Mouse (Mus musculus): ENCODE measurements around the gene Rgs12.
A peak's percentile ranks its signal among the peaks of the same experiment; 100 is the strongest.

Rgs12 gene

GRCm38 (mm10) chr5:34948861-34949760 lies at the start of gene Rgs12:
Rgs12 (plus strand) TSS chr5:34949445.
- DNase-seq (ENCODE audit: low spot score in 2 of 2), result peak; percentile 88 to 90

DNA sequence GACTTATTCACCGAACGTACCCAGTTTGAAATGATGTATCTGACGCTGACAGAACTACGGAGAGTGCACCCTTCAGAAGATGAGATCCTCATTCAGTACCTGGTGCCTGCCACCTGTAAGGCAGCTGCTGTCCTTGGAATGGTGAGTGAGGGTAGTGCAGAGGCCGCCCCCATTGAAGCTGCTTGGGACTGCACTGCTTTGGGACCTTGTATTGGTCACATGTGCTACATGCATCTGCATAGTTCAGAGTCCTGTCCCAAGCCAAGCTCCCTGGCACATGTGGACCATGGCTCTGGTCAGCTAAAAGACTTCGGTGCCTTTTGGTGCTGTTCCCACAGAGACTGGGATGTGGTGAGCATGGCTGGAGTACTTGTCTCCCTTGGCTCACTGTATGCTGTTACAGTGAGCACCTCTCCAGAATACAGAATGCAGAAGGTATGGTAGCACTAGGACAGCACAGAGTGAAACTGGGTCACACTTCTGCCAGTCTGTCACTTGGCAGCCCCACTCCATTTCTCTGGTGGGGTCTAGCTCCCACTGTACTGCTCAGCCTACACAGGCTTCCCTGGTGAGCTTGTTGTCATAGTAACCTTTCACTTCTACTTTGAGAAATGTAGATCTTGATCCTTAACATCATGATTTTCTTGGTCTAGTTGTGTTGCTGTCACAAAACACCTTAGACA lies 49.3 kb upstream of the Rgs12 start:
- DNase-seq (ENCODE audit: low spot score in 2 of 2), result no peak

- no peak for DNase-seq (ENCODE audit: low spot score in 2 of 2)
Observed at GRCm38 (mm10) chr5:34902371-34902770, 46.9 kb upstream of the Rgs12 start.

DNA sequence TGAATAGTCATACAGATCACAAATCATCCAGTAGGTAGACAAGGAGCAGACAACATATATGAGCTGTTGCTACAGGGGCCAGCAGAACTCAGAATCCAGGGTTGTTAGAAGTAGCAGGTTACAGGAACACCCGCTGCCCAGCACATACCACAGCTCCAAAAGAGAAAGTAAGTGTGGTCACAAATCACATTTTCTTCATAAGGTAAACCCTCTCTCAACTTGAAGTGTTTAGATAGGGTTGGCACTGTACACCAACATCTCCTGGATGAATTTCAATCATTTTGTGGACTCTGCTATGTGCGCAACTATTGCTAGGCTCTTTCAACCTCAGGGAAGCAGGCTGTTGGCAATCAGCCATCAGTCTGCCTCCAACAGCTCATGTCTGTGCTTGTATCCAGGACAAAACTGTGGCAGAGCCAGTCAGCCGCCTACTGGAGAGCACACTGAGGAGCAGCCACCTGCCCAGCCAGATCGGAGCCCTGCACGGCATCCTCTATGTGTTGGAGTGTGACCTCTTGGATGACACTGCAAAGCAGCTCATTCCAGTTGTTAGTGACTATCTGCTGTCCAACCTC lies 46.3 kb upstream of the Rgs12 start:
- no peak for DNase-seq (ENCODE audit: low spot score in 2 of 2)

DNA sequence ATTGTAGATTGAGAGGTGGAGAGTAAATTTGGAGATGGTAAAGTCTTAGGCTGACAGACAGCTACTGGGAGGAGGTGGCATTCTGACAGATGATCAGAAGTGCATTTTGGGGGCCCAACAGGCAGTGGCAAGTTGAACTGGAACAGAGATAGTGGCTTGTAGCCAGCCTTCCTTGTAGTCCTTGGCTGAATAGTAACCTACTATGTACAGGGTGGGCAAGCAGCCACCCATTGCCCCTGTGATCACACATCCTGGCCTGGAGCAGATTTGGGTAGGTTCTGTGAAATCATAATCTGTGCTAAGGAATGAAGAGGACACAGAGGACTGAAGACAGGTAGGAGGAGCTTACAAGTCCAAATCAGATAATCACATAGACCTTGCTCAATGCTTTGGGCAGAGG lies 44.8 kb upstream of the Rgs12 start:
- no peak for DNase-seq (ENCODE audit: low spot score in 2 of 2)

DNA sequence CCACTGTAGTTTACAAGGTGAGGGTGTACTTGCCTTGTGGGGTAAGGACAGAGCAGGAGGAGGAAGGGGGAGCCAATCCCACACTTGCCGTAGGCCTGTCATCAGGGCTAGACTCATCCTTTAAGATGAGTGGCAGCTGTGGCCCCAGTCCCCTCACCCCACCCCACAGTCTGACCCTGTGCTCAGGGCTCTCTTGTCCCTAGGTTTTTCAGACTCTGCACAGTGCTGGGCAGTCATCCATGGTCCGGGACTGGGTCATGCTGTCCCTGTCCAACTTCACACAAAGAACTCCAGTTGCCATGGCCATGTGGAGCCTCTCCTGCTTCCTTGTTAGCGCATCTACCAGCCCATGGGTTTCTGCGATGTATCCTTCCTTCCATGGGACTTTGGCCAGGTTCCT lies 42.0 kb upstream of the Rgs12 start:
- DNase-seq (ENCODE audit: low spot score in 2 of 2), result no peak

GRCm38 (mm10) chr5:34907910-34908725 lies 41.1 kb upstream of the Rgs12 start, which contains the start of gene Msantd1:
Msantd1 (plus strand) TSS chr5:34908012.
- no peak for DNase-seq (ENCODE audit: low spot score in 2 of 2)

DNA sequence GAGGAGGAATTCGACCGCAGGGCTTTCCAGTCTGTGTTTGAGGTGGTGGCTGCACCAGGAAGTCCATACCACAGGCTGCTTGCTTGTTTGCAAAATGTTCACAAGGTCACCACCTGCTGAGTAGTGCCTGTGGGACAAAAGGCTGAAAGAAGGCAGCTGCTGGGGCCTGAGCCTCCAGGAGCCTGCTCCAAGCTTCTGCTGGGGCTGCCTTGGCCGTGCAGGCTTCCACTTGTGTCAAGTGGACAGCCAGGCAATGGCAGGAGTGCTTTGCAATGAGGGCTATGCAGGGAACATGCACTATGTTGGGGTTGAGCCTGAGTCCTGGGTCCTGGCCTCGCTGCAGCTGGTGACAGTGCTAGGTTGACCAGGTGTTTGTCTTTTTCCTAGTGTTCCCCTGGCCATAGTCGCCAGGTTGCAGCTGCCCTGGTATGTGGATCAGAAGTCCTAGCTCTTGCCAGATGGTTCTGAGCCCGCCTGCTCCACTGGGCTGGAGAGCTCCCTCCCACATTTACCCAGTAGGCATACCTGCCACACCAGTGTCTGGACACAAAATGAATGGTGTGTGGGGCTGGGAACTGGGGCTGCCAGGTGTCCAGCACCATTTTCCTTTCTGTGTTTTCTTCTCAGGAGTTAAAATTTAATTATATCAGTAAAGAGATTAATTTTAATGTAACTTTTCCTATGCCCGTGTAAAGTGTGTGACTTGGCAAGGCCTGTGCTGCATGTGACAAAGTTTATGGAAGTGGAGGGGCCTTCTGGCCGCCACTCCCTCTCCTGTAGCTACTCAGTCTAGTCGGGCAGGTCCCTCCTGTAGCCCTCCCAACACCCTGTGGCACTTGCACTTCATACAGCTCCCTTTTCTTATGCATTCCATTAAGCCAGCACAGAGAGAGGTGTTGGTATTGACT lies 40.3 kb upstream of the Rgs12 start:
- DNase-seq (ENCODE audit: low spot score in 2 of 2), result no peak

DNA sequence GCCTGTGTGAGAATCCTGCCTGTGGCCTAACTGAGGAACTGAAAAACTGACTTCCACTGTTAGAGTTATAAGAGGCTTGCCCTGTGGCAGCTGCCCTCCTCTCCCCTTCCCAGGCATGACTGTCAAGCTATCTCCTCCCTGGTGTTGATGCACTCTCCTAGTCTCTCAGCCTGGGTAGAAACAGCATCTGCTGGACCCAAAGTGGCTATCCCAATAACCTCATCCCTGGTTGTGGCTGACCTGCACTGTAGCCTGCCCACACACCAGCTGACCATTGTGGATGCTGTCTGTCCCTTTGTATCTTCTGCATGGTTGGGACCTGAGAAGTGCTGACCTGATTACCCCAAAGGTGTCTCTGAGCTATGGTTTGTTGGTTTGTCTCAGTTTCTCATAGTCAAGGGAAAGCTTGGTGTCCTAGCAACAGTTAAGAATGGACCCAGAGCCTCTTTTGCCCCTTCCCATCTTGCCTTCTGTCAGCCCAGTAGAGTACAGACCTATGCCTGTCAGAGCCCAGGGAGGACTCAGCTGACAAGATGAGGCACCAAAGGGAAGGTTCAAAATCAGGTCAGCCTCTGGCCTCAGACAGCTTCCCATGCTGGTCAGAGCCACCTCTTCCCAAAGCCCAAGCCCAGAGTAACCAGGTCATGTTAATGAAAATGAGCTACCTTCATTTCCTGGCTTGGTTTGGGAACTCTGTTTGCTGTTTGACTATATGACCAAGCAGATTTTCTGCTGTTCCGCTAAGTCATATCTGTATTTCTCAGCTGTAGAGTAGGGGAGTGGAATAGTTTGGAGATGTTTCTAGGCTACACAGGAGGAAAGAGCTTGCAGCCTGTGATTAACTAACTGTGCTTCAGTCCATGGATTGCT lies 39.4 kb upstream of the Rgs12 start:
- DNase-seq (ENCODE audit: low spot score in 2 of 2), result peak in 1 of 2 experiments; percentile 61

GRCm38 (mm10) chr5:34910504-34910815 lies 38.8 kb upstream of the Rgs12 start:
- DNase-seq (ENCODE audit: low spot score in 2 of 2), result peak in 1 of 2 experiments; percentile 62

DNA sequence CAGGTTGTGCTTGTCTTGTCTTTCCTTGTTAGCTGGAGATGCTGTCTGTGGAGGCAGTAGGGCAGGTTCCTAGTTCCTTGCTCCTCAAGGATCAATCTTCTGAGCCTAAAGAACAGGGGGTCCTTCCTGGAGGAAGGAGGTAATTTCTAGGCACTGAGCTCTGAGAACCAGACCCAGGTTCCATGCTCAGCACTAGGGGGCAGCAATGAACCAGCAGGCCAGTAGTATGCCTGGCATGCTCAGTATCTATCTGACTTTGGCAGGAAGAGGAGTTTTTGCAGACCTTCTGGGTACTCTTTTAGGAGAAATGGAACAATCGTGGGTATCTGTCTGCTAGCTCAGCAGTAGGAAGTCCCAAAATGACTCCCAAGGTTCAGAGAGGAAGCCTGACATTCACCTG lies 33.4 kb upstream of the Rgs12 start:
- peak; percentile 81 to 89 for DNase-seq (ENCODE audit: low spot score in 2 of 2)

GRCm38 (mm10) chr5:34917234-34917655 lies 32.0 kb upstream of the Rgs12 start:
- DNase-seq (ENCODE audit: low spot score in 2 of 2), result no peak

- no peak for DNase-seq (ENCODE audit: low spot score in 2 of 2)
Observed at GRCm38 (mm10) chr5:34918785-34919184, 30.5 kb upstream of the Rgs12 start.

DNA sequence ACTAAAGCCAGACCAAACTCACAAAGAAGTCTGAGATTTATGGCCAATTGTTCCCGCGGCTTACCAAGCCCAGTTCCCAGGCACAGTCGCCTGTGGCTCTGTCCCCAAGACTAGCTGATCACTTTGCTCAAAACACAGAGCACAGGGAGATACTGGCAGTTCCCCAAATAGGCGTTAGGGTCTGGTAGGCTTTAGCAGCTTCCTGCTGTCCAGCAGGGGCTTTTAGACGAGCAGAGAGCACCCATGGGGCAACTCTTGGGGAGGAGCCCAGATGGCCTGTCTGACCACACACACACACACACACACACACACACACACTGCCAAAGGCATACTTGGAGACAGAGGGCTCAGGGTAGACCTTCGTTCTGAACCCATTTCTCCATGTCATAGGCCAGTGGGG lies 26.7 kb upstream of the Rgs12 start:
- DNase-seq (ENCODE audit: low spot score in 2 of 2), result no peak

GRCm38 (mm10) chr5:34923920-34924319 lies 25.3 kb upstream of the Rgs12 start:
- peak; percentile 50 to 64 for DNase-seq (ENCODE audit: low spot score in 2 of 2)

GRCm38 (mm10) chr5:34924519-34924918 lies 24.7 kb upstream of the Rgs12 start:
- DNase-seq (ENCODE audit: low spot score in 2 of 2), result peak; percentile 69 to 77

- DNase-seq (ENCODE audit: low spot score in 2 of 2), result no peak
Observed at GRCm38 (mm10) chr5:34927648-34928047, 21.6 kb upstream of the Rgs12 start.

GRCm38 (mm10) chr5:34930151-34930975 lies 18.9 kb upstream of the Rgs12 start:
- DNase-seq (ENCODE audit: low spot score in 2 of 2), result peak in 1 of 2 experiments; percentile 38

GRCm38 (mm10) chr5:34931091-34931490 lies 18.2 kb upstream of the Rgs12 start:
- DNase-seq (ENCODE audit: low spot score in 2 of 2), result no peak
